Mouse (Mus musculus) kidney, embryonic 14.5 days (tissue): ENCODE measurements at regions not wholly inside any gene's neighbourhood (a gene's known extent, or its start where the extent isn't known, plus 50 kb on each side); places are given as distances from the start of the nearest gene placed in this dataset.
"Not testable (repeated sequence)": the region's sequence is repeated elsewhere in the genome, so short reads cannot be mapped to it uniquely, and the experiment has no call there.

ENCODE experiments used
- ATAC-seq: fragments of 200-750 bp; cut with Nextera tagmentation; 2 replicates; pipeline ENCODE4 v1.8.0; 2017; ENCODE audit warnings: moderate number of reproducible peaks, mild to moderate bottlenecking, moderate TSS enrichment, moderate library complexity; ENCODE audit not compliant: low FRiP score, low TSS enrichment
- H3K27ac ChIP-seq: fragments of 300-500 bp; sonication (generic); 2 replicates; pipeline ENCODE4 v1.5.1; 2014; ENCODE audit warnings: low read depth, mild to moderate bottlenecking, low read length, moderate library complexity, mixed read lengths
- H3K27me3 ChIP-seq: fragments of 300-500 bp; sonication (generic); 2 replicates; pipeline ENCODE4 v1.6.1; 2014; ENCODE audit warnings: mild to moderate bottlenecking, low read length; ENCODE audit not compliant: control insufficient read depth, insufficient read depth
- H3K36me3 ChIP-seq: fragments of 300-500 bp; sonication (generic); 2 replicates; pipeline ENCODE4 v1.6.1; 2014; ENCODE audit warnings: low read length, mixed read lengths; ENCODE audit not compliant: control insufficient read depth, insufficient read depth
- H3K4me1 ChIP-seq: fragments of 300-500 bp; sonication (generic); 2 replicates; pipeline ENCODE4 v1.6.1; 2014; ENCODE audit warnings: low read length, mixed read lengths; ENCODE audit not compliant: control insufficient read depth, insufficient read depth
- H3K4me2 ChIP-seq: fragments of 300-500 bp; sonication (generic); replicated peaks from 2 replicates; pipeline ENCODE4 v1.6.1; 2014; ENCODE audit warnings: low read depth, mild to moderate bottlenecking, low read length
- H3K4me3 ChIP-seq: fragments of 300-500 bp; sonication (generic); 2 replicates; pipeline ENCODE4 v1.5.1; 2014; ENCODE audit warnings: mild to moderate bottlenecking, low read length
- H3K9ac ChIP-seq: fragments of 300-500 bp; sonication (generic); 2 replicates; pipeline ENCODE4 v1.6.1; 2014; ENCODE audit warnings: low read depth, mild to moderate bottlenecking, low read length, moderate library complexity
- H3K9me3 ChIP-seq: fragments of 300-500 bp; sonication (generic); 2 replicates; pipeline ENCODE4 v1.6.1; 2016; ENCODE audit warnings: low read length; ENCODE audit not compliant: control insufficient read depth
- WGBS: fragments of 180-500 bp; shearing (Covaris S2); extraction: QIAGEN DNeasy Blood & Tissue Kit; methylation state at CpG from one replicate; pipeline ENCODE4 v1.1.7; 2014; 5-methylcytosine and 5-hydroxymethylcytosine counted together

DNA sequence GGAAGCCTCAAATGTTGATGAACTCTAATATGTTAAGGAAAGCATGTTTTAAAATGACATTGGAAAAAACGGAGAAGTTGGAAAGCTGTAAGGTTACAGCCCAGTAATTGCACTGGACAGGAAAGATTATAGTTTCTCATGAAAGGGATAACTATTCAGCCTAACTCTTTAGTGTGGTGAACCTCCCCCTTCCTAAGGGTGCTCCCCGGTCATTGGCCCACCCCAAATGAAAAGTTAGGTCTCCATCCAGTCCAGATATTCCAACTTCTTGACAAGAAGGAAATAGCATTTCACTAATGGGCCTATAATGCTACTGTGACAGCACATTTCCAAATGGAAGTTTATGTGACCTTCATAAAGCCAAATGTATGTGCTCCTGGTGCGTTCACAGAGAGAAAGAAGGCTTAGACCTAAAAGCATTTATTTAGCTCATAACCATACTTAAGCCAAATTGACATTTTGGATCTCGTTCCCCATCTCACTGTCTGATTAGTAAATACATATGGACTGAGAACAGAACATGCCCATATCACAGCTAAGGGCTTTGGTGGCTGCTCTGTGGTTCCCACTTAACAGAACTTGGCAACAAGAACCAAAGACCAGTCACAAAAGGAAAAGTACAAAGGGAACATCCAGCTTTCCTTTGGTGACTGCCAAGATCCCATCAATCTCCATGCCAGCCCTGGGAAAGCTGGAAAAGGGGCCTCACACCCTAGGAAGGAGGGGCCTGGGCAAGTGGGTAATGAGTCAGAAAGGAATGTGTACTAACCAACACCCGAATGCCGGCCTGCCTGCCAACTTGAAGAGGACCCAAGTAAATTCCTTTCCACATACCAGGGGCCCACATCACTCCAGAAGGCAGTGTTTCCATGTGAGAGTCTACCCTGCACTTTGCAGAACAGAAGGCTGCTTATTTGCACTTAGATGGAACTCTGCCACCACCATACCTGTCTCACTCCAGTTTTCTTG lies 155.1 kb upstream of the Chst7 start:
- WGBS = 66% methylated on average over 6 of the region's 6 CpGs
- Histone ChIP-seq H3K9me3 (no peaks in the 10 kb centered on the region), H3K27me3 (no peaks in the 10 kb centered on the region), H3K27ac (no peak overlapping the region), H3K4me2 (no peak overlapping the region), H3K9ac (no peak overlapping the region), H3K4me3 (no peak overlapping the region), H3K4me1 (no peaks in the 10 kb centered on the region), H3K36me3 (no peaks in the 10 kb centered on the region)
- ATAC-seq = peak; percentile 87; the same call in 1 of the 2 replicates

GRCm38 (mm10) chrX:19906646-19907371 lies 152.6 kb upstream of the Chst7 start:
- H3K27me3 ChIP-seq = no peaks in the 10 kb centered on the region
- no peak overlapping the region for H3K9ac ChIP-seq
- no peak overlapping the region for H3K27ac ChIP-seq
- no peaks in the 10 kb centered on the region for H3K4me1 ChIP-seq
- H3K4me3 ChIP-seq = no peak overlapping the region
- no peak overlapping the region for H3K4me2 ChIP-seq
- no peaks in the 10 kb centered on the region for H3K9me3 ChIP-seq
- H3K36me3 ChIP-seq = no peaks in the 10 kb centered on the region
- ATAC-seq = no peak

DNA sequence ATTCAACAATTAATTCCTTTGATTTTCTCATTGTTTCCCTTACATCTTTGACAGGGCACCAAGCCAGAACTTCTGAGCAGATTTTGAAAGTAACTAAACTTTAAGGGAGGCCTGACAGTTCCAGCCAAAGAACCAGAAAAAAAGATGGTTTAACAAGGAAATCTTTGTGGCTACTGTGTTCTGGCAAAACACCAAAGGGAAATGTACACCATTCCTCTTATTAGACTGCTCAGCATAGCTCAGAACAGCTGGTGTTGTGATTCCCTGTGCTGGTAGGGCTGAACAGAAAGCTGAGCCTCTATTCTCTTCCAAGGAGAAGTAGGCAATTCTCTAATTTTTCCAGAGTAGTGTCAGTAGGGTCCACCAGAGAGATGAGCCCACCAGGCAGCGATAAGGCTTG lies 142.4 kb upstream of the Chst7 start:
- no peak for ATAC-seq
- H3K27ac ChIP-seq = no peak overlapping the region

GRCm38 (mm10) chrX:19929376-19929775 lies 130.0 kb upstream of the Chst7 start:
- not testable (repeated sequence) for H3K27ac ChIP-seq, H3K36me3 ChIP-seq, H3K4me2 ChIP-seq, ATAC-seq, H3K4me1 ChIP-seq, H3K9ac ChIP-seq, H3K9me3 ChIP-seq, H3K4me3 ChIP-seq, H3K27me3 ChIP-seq
- 86% methylated on average over 3 of the region's 3 CpGs for WGBS

More for the DNA sequence above, 142.4 kb upstream of the Chst7 start:
- H3K36me3 ChIP-seq = no peaks in the 10 kb centered on the region
- H3K4me3 ChIP-seq = no peak overlapping the region
- no peaks in the 10 kb centered on the region for H3K4me1 ChIP-seq
- 92% methylated on average over 1 of the region's 1 CpGs for WGBS
- no peaks in the 10 kb centered on the region for H3K27me3 ChIP-seq
- no peaks in the 10 kb centered on the region for H3K9me3 ChIP-seq
- H3K4me2 ChIP-seq = no peak overlapping the region
- no peak overlapping the region for H3K9ac ChIP-seq

DNA sequence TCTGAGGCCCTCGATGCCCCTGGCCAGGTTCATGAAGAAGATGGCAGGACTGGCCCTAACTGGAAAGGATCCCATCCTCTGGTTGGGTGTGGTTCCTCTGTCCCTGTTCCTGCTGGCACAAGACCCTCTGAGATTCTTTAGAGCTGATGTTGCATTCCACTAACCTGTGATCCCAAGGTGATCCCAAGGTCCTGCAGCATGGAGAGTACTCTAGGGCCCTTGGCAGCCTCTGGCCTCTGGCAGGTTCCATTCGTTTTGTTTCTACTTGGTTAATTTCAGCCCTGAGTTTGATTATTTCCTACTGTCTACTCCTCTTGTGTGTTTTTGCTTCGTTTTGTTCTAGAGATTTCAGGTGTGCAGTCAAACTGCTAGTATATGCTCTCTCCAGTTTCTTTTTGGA lies 129.5 kb upstream of the Chst7 start:
- H3K36me3 ChIP-seq = no peaks in the 10 kb centered on the region
- ATAC-seq = no peak
- H3K27ac ChIP-seq = no peak overlapping the region
- no peak overlapping the region for H3K9ac ChIP-seq
- H3K4me2 ChIP-seq = no peak overlapping the region
- WGBS = 74% methylated on average over 3 of the region's 3 CpGs
- no peak overlapping the region for H3K4me3 ChIP-seq
- no peaks in the 10 kb centered on the region for H3K9me3 ChIP-seq
- H3K4me1 ChIP-seq = no peaks in the 10 kb centered on the region
- no peaks in the 10 kb centered on the region for H3K27me3 ChIP-seq

- Histone ChIP-seq H3K4me1 (no peaks in the 10 kb centered on the region), H3K4me2 (no peak overlapping the region), H3K9ac (no peak overlapping the region), H3K27me3 (no peaks in the 10 kb centered on the region), H3K27ac (no peak overlapping the region), H3K36me3 (no peaks in the 10 kb centered on the region), H3K9me3 (no peaks in the 10 kb centered on the region), H3K4me3 (no peak overlapping the region)
- no peak for ATAC-seq
- WGBS = 83% methylated on average over 2 of the region's 2 CpGs
These were observed 116.1 kb upstream of the Chst7 start for GRCm38 (mm10) chrX:19943305-19943704.
